Mouse (Mus musculus): Measurements from ENCODE around the gene Cd5. TPM values are rescaled to one million over a fixed set of nuclear protein-coding genes. Genes with fewer than 3 reads are reported as not detected.

Cd5 gene
- total RNA-seq (2022), result under 1 TPM; 0.16 to 0.26 (median 0.21) TPM

DNA sequence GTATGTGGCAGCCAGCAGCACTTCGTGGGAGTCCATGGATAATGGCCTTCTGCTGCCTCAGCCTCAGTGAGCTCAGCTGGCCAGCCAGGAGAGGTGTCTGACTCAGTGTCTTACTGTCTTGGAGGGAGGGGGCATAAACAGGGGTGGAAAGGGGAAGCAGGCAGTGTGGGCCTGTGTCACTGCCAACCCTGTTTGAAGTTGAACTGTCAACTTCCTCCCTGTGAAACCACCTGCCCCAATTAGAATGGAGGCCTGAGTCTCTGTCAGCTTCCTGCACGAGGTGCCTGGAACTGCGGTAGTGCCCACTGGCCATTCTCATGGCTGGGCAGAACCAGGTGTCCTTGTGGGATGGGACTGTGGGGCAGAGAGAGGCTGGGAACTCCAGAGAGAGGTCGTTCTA is at the start of gene Cd5:
TSS of gene Cd5 (minus strand) at position 192 of the 400 bp plus-strand sequence.
- DNase-seq (ENCODE audit: low spot score), result no peak

DNA sequence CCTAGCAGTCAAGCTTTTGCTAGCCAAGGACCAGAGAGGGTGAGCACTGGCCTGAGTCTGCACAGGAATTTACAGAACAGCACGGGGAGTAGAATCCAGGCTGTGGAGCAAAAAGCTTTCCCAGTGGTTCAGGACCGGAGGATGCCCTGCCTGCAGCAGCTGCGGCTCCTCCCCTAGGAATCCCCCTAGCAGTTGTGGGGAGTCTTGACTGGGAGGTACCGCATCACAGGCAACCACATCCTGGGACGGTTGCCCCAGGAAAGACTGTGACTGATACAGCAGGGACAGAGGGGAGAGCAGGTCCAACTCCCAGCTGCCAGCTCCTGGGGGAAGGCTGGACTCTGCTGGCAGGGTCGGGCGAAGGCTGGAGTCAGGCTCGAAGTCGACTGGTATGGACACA is 49.4 kb upstream of the Cd5 start:
- DNase-seq (ENCODE audit: low spot score), result no peak

DNA sequence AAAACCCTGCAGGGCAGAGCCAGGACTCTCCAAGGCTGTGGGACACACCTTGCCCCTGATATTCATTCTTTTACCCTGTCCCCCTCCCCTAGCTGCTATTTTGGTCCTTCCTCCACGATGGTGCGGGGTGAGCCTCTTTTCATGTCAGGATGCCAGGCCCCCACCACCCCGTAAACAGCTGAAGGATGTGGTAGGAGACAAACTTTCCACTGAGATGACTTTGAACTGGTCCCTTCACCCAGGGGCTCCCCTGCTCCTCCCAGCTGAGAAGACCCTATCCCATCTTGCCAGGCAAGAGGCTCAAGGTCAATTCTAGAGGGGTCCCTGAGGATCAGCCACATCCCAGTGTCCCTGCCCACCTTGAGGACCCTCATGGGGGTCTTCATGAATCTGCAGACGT is 48.6 kb upstream of the Cd5 start:
- DNase-seq (ENCODE audit: low spot score), result no peak

DNA sequence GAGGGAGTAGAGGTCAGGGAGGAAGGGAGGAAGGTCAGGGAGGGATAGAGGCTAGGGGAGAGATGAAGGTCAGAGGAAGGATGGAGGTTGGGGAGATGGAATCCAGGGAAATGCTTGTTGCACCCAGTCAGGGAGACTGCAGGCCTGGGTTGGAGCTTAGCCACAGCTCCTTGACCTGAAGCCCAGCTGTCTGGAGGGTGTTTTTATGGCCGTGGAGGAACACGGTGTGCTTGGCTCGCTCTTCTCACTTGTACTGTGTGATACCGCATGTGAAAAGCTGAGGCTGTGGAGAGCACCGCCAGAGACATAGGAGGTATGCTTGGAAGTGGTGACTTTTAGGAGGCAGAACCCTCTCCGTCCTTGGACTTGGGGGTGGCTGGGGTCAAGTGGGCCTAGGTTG is 48.0 kb upstream of the Cd5 start:
- peak; percentile 49 for DNase-seq (ENCODE audit: low spot score)

DNA sequence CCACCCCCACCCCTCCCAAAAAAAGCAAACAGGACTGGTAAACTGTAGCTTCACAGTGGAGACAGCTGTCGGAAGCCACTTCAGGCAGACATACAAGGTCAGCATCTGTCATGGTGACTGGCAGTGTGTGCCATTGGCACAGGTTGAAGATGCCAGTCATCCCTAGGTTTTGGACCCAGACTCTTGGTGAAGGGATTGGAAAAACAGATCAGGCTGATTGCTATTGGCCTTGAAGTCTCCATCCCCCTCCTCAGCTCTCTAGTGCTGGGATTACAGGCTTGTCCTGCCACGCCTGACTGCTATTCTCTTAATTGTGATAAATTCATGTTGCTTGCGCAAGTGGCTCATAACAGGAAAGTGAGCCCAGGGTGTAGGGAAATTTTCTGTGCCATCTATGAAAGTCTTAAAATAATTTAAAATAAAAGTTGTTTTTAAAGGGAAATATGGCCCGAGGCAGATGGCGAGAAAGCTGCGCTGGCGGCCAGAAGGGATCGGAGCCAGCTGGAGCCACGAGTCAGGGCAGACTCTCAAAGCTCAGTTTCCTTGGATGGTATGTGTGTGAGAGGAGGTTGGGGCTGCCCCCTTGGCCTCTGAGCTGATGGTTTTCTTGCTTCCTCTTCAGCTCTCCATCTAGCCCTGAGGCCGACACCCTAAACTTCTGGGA is 46.1 kb upstream of the Cd5 start:
- no peak for DNase-seq (ENCODE audit: low spot score)

DNA sequence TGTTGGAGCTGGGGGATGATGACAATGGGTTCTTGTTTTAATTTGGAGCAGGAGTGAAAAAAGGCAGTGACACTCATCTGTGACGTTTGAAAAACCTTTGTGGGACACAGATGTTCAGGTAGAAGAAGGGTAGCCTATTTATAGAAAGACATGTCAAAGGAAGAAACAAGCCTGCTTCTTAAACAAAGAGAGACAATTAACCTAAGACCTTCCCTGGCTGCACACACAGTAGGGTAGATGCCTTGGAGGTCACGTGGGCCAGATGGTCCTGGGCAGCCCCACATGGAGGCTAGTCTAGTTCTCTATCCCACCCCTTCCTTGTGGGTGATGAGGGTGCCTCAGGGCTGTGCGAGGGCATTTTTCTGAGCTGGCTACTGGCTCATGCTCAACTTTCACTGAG is 45.3 kb upstream of the Cd5 start:
- DNase-seq (ENCODE audit: low spot score), result no peak

DNA sequence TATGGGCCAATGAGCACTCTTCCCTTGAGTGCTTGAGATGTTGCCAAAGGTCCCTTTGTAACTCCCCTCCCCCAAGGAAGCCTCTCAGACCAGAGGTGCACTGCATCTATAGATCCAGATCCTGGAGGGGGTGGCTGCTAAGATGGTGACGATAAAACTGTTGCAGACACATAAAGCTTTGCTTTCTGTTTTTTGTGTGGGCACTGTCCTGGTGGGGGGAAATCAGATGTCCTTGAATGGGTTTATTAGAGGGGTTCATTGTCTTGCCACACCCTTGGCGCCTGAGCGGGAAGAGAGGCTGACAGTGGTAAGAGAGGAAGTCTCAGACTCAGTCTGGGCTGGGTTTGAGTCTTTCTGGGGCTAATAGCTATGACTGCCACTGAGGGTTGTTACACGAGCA is 44.4 kb upstream of the Cd5 start:
- DNase-seq (ENCODE audit: low spot score), result no peak

DNA sequence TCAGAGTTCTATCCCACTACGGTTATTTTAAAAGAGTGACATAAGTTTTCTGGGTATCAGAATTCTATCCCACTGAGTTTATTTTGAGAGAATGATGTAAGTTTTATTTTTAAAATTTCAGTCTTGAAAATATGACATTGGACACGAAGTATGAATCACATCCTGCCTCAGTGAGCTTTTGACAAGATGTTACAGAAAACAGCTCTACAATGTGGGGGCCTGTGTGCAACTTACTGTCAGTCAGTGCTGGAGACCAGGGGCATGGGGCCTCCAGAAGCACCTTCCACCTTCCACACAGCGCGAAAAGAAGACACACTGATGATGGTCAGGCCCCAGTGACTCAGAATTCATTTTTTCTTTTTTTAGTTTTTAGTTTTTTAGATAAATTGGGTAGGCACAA is 42.8 kb upstream of the Cd5 start:
- DNase-seq (ENCODE audit: low spot score), result peak; percentile 36

DNA sequence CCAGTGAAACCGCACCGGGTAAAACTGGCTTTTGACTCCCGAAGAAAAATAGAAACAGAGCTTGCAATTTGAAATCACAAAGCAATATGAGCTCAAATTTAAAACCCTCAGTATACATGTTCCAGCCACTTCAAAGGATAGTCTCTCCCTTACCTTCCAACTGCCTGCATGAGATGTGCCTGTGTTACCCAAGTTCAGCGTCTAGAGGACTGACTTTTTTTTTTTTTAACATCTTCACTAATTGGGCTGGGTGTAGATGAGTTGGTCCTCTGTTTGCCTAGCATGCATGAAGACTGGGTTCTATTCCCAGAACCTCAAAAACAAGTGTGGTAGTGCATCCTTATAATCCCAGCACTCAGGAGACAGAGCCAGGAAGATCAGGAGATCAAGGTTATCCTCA is 38.1 kb upstream of the Cd5 start:
- no peak for DNase-seq (ENCODE audit: low spot score)

DNA sequence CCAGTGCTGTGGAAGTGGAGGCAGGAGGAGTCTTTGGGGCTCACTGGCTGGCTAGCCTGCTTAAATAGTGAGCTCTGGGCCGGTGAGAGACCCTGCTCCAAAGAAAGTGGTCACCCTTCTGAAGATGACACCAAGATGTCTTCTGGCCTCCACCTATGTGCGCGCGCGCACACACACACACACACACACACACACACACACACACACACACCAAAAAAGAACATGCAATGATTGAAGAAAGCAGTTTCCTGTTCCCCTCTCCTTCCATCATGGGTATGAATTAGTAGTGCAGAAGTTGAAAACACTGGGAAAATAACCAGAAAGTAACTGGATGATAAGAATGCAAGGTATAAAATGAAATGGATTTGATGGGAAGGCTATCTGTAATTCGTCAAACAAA is 35.3 kb upstream of the Cd5 start:
- DNase-seq (ENCODE audit: low spot score), result no peak

DNA sequence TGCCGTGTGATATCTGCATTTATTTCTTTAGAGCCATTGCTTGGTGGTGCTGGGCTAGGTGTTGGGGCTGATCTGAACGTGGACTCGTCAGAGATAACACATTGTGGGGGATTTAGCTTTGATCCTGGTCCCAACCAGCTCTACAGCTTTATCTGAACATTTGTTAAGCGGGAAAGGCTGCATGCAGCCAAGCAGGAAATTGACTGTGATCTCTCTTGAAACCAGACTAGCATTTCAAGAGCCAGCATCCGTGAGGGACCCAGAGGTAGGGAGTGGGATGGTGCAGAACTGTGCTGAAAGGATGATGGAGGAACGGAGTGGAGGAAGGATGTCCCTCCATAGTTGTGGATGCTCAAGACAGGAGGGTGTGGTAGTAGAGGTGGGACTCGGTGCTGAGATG is 34.6 kb upstream of the Cd5 start:
- no peak for DNase-seq (ENCODE audit: low spot score)

DNA sequence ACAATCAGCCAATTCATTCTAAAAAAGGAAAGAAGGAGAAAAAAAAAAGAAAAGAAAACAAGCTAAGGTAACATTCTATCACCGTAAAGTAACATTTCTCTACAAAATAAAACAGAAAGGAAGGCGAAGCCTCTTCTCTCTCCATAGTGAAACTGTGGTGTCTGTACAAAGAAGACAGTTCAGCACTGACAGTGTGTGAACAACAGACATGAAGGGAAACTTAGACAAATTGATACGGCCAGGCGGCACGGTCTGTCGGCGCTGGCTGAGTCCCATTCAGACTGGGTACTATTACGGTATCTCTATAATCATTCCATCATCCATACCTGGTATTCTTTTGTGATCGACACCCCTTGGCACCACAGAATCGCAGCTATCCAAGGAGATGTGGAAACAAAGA is 34.1 kb upstream of the Cd5 start:
- DNase-seq (ENCODE audit: low spot score), result no peak

DNA sequence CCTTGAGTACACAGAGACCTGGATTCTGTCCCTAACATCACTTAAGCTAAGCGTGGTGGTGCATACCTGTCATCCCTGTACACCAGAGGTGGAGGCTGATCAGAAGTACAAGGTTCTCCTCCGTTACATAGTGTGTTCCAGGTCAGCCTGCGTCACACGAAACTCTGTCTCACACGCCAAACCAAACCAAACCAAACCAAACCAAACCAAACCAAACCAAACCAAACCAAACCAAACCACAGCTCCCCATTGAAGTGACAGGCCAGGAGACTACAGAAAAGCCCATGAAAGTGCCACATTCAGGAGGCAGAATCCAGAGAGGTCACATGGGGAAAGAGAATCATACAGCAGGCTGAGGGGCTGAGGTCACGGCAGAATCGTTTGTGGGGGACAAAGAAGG is 33.2 kb upstream of the Cd5 start:
- no peak for DNase-seq (ENCODE audit: low spot score)

DNA sequence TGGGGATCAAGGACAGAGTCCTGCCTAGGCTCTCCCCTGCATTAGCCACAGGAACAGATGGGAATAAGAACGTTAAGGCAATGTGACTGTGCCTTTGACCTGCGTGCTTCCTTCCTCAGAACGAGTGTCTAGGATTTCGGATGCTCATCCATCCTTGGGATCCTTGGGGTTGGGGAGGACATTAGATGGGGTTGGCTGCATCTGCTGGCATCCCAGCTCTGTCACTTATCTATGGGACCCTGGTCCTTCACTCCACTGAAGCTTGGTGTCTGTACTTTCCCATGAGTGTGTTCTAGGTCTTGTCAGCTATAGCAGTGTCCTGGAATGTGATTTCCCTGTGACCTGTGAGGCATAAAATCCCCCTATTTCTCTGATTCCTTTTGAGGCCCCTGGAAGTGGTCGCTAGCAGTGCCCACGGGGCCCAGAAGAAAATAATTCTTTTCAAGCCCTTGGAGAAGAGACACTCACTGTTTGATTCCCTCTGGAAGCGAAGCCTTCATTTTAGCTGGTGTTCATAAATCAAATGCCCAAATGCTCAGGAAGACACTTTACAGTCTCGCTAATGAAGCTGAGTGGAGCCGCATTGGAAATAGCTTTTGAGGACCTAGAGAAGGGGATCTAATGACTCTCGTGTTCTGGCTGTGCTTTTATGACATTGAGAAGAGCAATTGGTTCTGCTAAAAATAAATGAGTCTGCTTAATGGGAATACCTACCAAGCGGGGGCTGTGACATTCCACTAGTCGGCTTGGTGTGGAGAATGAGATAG is 30.8 kb upstream of the Cd5 start:
- DNase-seq (ENCODE audit: low spot score), result no peak

DNA sequence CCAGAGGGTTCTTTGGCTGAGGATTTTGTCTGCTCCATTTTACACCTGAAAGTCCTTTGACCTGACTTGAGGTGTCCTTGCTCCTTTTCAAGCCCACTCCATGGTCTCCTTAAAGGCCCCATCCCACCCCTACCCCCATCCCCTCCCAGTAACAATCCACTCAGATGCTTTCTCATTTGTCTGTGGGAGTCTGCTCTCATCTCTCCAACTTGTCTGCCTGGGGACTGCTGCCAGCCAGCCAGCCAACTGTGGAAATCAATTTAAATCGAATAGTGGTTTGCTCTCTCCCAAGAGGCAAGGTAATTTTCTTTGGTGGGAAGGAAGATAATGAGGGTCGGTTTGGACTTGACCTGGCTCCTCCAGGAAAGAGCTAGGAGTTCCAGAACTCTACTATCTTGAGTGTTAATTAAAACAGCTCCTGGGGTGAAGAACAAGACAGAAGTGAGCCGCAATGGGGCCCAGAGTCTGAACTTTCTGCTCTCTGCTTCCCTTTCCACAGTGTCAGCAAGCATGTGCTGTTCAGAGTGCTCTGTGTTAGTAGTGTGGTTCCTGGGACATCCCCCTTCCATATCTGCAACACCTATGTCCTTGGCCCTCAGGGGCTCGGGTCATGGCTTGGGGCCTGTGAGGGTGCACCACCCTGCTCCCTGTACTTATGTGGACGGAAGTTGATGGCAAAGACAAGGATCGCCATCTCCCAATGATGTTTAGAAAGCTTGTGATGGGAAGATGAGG is 30.1 kb upstream of the Cd5 start:
- no peak for DNase-seq (ENCODE audit: low spot score)

DNA sequence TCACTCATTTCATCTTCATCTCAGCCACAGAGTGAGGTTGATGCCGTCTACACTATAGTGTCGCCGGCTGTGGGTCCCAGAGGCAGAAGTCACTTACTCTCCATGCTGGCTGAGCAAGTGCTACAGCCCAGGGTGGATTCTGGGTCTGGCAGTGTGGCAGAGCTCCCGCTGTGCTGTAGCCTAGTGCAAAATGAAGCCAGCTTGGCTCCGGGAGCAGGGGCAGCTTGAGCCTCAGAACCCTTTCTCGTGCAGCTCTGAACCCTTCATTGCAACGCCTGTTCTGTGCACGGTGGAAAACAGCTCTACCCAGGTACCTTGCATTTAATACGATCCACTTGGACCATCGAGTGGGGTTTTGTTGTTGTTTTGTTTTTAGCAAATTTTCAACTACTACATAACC is 28.8 kb upstream of the Cd5 start:
- DNase-seq (ENCODE audit: low spot score), result no peak

DNA sequence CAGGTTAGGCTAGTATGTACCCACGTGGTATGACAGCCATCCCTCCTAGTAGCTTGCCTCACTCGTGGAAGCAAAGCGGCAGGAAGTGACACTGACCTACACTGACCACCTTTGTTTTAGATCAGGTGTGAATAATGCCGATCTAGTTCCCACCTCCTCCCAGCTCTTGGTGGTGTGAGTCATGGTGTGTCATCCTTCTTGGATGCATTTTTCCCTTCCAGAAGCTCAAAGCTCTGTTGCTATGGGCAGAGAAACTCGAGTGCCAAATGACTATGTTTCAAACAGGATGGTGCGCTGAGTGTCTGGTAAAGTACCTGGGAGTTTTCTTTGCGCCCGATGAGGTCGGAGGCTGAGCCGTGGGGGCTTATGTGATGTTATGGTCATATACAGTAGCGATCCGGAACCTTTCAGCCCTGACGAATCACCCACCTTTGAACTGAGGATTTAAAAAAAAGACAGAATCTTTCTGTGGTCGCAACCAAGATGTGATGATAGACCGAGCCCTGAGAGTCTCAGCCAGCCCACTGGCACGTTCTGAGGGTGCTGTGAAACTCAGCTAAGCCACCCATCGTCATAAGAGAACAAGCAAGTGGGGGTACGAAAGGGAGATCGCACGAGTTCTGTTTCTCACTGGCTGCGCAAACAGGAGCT is 24.7 kb upstream of the Cd5 start:
- no peak for DNase-seq (ENCODE audit: low spot score)

DNA sequence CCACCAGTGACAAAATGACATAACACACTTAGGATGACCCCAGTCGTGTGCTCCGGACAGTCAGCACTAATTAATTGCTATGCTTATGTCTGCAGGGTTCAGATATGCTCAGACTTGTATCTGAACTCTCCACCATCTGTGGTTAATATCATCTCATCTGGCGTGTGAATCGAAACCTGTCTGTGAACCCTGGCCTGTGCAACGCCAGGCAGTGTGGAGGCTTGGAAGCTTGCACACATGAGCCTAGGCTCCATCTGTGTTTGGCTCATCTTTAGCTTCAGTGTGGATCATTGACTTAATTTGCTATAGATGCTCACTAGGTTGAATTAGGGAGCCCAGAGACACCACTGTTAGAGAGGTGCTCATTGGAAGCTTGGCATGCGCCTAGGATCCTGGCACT is 23.7 kb upstream of the Cd5 start:
- no peak for DNase-seq (ENCODE audit: low spot score)

DNA sequence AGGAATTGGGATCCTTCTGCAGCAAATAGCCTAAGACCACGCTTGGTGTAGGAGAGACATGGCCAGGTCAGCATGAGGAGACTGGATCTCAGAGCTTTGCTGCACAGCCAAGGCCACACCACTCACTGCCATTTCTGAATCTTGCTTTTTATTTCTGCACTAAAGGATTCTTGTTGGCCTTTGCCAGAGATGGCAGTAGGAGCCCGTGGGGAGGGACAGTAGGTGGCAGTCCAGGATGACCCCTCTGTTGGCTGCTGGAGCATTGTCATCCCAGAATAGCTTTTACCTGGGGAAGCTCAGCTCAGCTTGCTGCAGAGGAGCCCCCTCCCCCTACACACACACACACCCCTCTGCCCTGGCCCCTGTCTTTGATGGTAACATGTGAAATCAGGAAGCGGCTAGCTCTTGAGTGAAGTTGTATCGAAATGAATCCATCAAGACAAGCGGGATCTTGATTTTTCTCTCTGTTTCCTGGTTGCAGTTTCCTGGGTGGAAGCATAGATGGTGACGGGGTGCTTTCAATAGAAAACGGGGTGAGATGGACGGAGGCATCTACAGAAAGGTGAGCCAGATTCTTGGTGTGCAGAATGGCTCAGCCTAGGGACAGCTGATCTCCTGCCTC is 23.1 kb upstream of the Cd5 start:
- DNase-seq (ENCODE audit: low spot score), result no peak

DNA sequence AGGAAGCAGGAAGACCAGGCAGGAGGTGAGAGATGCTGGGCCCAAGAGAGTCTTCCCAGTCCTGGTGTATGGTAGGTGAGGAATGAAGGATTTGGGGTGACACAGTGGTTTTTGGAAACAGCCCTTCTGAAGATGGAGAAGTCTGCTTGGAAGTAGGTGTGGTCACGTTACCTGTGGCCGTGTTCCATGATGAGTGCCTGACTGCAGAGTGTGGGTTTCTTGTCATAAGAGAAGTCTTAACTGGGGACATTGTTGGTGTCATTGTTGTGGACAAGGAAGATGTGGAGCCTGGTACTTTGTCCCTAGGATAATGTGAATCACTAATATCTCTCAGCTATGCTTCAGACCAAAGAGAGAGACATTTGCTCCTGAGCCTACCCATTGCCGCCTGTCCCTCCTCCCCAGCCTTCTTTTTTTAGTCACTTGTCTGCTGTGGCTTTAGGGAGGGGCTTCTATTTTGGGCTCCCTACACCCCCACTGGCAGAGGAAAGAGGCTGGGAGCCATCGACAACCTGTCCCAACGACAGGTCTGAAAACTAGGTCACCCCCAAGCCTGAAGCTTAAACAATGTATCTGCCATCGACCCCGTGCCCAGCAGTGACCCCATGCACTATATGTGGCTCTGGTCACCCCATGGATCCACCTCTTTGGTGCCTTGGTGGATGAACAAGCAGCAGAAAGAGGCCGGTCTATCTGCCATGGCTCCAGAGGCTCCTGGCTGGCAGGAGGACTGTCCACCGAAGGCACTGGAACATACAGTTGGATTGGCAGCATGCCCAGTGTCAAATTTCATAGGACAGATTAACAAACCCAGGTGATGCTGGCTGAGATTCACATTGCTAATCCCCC is 21.4 kb upstream of the Cd5 start:
- DNase-seq (ENCODE audit: low spot score), result peak; percentile 47

DNA sequence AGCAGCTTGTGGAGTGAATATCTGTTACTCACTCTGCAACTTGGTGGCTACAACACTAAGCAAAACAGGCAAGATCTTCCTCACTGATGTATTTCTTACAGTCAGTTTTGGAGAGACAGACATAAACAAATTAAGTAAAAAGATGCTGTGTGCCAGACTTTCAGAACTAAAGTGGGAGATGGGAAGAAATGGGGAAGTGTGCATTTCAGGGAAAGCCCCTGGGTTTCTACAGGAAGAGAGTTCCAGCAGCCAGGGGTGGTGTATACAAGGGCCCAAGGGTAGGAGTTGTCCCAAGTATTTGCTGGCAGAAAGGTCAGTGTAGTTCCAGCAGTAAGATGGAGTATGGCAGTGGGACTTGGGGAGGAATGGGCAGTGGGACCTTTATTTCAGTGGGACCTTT is 20.7 kb upstream of the Cd5 start:
- no peak for DNase-seq (ENCODE audit: low spot score)
